Mouse (Mus musculus) heart, postnatal 0 days (tissue): ENCODE data around the gene Gm10662. TPM values are rescaled to one million over a fixed set of nuclear protein-coding genes. Genes with fewer than 3 reads are reported as not detected.
"Not testable (repeated sequence)": the region's sequence is repeated elsewhere in the genome, so short reads cannot be mapped to it uniquely, and the experiment has no call there.

Experiments
- ATAC-seq: fragments of 200-750 bp; cut with Nextera tagmentation; 2 replicates; pipeline ENCODE4 v1.8.0; 2017; ENCODE audit warnings: low read depth, moderate number of reproducible peaks, moderate library complexity; ENCODE audit not compliant: insufficient read depth
- DNase-seq: peaks from one replicate; pipeline ENCODE4 v3.0.0-alpha.2; 2016; ENCODE audit warnings: low spot score
- H3K27ac ChIP-seq: fragments of 300-500 bp; sonication (generic); 2 replicates; pipeline ENCODE4 v1.5.1; 2014; ENCODE audit warnings: low read depth, mild to moderate bottlenecking
- H3K27me3 ChIP-seq: fragments of 300-500 bp; sonication (generic); 2 replicates; pipeline ENCODE4 v1.6.1; 2014; ENCODE audit warnings: low read length, mixed read lengths; ENCODE audit not compliant: control insufficient read depth, insufficient read depth
- H3K36me3 ChIP-seq: fragments of 300-500 bp; sonication (generic); replicated peaks from 2 replicates; pipeline ENCODE4 v1.6.1; 2014; ENCODE audit warnings: low read length, mixed read lengths; ENCODE audit not compliant: control insufficient read depth, insufficient read depth
- H3K4me1 ChIP-seq: fragments of 300-500 bp; sonication (generic); 2 replicates; pipeline ENCODE4 v1.6.1; 2014; ENCODE audit warnings: antibody characterized with exemption; ENCODE audit not compliant: control insufficient read depth, insufficient read depth
- H3K4me2 ChIP-seq: fragments of 300-500 bp; sonication (generic); 2 replicates; pipeline ENCODE4 v1.6.1; 2014; ENCODE audit warnings: low read depth, mild to moderate bottlenecking, low read length, moderate library complexity
- H3K4me3 ChIP-seq: fragments of 300-500 bp; sonication (generic); 2 replicates; pipeline ENCODE4 v1.5.1; 2014; ENCODE audit warnings: low read depth, low read length
- H3K9ac ChIP-seq: fragments of 300-500 bp; sonication (generic); replicated peaks from 2 replicates; pipeline ENCODE4 v1.6.1; 2014; ENCODE audit warnings: low read depth, low read length, mixed read lengths
- H3K9me3 ChIP-seq: fragments of 300-500 bp; sonication (generic); replicated peaks from 2 replicates; pipeline ENCODE4 v1.6.1; 2016; ENCODE audit warnings: low read length; ENCODE audit not compliant: control insufficient read depth
- WGBS: fragments of 180-500 bp; shearing (Covaris S2); extraction: QIAGEN DNeasy Blood & Tissue Kit; methylation state at CpG from one replicate; pipeline ENCODE4 v1.1.7; 2014; 5-methylcytosine and 5-hydroxymethylcytosine counted together
- polyA plus RNA-seq: library from polyadenylated mRNA; unstranded; fragments of >200 nt; fragmentation: Nextera tagmentation; extraction: Ambion mirVana; gene quantifications from 2 replicates; pipeline ENCODE4 v1.2.1, GENCODE M21; 2015
- total RNA-seq: library from RNA; depleted of rRNA; stranded (reverse); fragments of >200 nt; gene quantifications from 2 replicates; pipeline ENCODE4 v1.2.3, GENCODE M21; 2014; ENCODE audit warnings: low replicate concordance; rRNA removed

Gm10662 gene
- not detected in 2 replicates for total RNA-seq
- not detected in 2 replicates for polyA plus RNA-seq

GRCm38 (mm10) chr7:23144380-23144779, at the start of gene Gm10662:
Gene Gm10662, minus strand, starts transcription at chr7:23144480.
- not testable (repeated sequence) for H3K4me1 ChIP-seq, ATAC-seq, H3K36me3 ChIP-seq, H3K4me3 ChIP-seq, H3K27me3 ChIP-seq, H3K9me3 ChIP-seq, H3K27ac ChIP-seq, DNase-seq, H3K4me2 ChIP-seq, H3K9ac ChIP-seq
- WGBS, result no CpG with 5 or more reads among the region's 1 CpGs

- H3K27me3 ChIP-seq, H3K27ac ChIP-seq, ATAC-seq, H3K9me3 ChIP-seq, H3K4me2 ChIP-seq, H3K36me3 ChIP-seq, H3K4me3 ChIP-seq, H3K4me1 ChIP-seq, DNase-seq, H3K9ac ChIP-seq: not testable (repeated sequence)
- 80% methylated on average over 10 of the region's 10 CpGs for WGBS
Observed at GRCm38 (mm10) chr7:23163505-23163904, 19.2 kb upstream of the Gm10662 start.

Other genes starting within 250 kb of the Gm10662 start
- not detected in 2 replicates for gene Gm4214, start 159.8 kb downstream of the Gm10662 start, total RNA-seq
- not detected in 2 replicates for gene Gm4214, start 159.8 kb downstream of the Gm10662 start, polyA plus RNA-seq
- not detected in 2 replicates for gene Gm4216, start 124.6 kb downstream of the Gm10662 start, total RNA-seq
- not detected in 2 replicates for gene Gm4216, start 124.6 kb downstream of the Gm10662 start, polyA plus RNA-seq
- not detected in 2 replicates for gene Vmn1r163, start 88.9 kb downstream of the Gm10662 start, total RNA-seq
- gene Vmn1r163, start 88.9 kb downstream of the Gm10662 start, polyA plus RNA-seq, result not detected in 2 replicates
- not detected in 2 replicates for gene Gm8720, start 77.0 kb downstream of the Gm10662 start, total RNA-seq
- not detected in 2 replicates for gene Gm8720, start 77.0 kb downstream of the Gm10662 start, polyA plus RNA-seq
- gene Vmn1r165, start 72.9 kb upstream of the Gm10662 start, total RNA-seq, result not detected in 2 replicates
- not detected in 2 replicates for gene Vmn1r165, start 72.9 kb upstream of the Gm10662 start, polyA plus RNA-seq
- not detected in 2 replicates for gene Vmn1r166, start 107.2 kb upstream of the Gm10662 start, total RNA-seq
- not detected in 2 replicates for gene Vmn1r166, start 107.2 kb upstream of the Gm10662 start, polyA plus RNA-seq
- gene Gm6902, start 134.4 kb upstream of the Gm10662 start, total RNA-seq, result not detected in 2 replicates
- gene Gm6902, start 134.4 kb upstream of the Gm10662 start, polyA plus RNA-seq, result not detected in 2 replicates
- not detected in 2 replicates for gene Nlrp4e, start 156.7 kb upstream of the Gm10662 start, total RNA-seq
- not detected in 2 replicates for gene Nlrp4e, start 156.7 kb upstream of the Gm10662 start, polyA plus RNA-seq
- not detected in 2 replicates for gene Nlrp5, start 241.4 kb upstream of the Gm10662 start, total RNA-seq
- not detected in 2 replicates for gene Nlrp5, start 241.4 kb upstream of the Gm10662 start, polyA plus RNA-seq